Mouse (Mus musculus) limb, embryonic 11.5 days (tissue): ENCODE results near the gene 4933406M09Rik. TPM values are rescaled to one million over a fixed set of nuclear protein-coding genes. Genes with fewer than 3 reads are reported as not detected.
A peak's percentile ranks its signal among the peaks of the same experiment; 100 is the strongest.

Experiments
- ATAC-seq: fragments of 200-750 bp; cut with Nextera tagmentation; 2 replicates; pipeline ENCODE4 v1.8.0; 2017; ENCODE audit warnings: low read depth; ENCODE audit not compliant: insufficient number of reproducible peaks, low FRiP score, low TSS enrichment
- DNase-seq: peaks from one replicate; pipeline ENCODE4 v3.0.0-alpha.2; 2015; ENCODE audit warnings: low spot score
- H3K27ac ChIP-seq: fragments of 300-500 bp; sonication (generic); replicated peaks from 2 replicates; pipeline ENCODE4 v1.5.1; 2014; ENCODE audit warnings: low read depth, mild to moderate bottlenecking, low read length
- H3K27me3 ChIP-seq: fragments of 300-500 bp; sonication (generic); 2 replicates; pipeline ENCODE4 v1.6.1; 2014; ENCODE audit warnings: mild to moderate bottlenecking, low read length, mixed read lengths; ENCODE audit not compliant: control insufficient read depth, insufficient read depth
- H3K36me3 ChIP-seq: fragments of 300-500 bp; sonication (generic); 2 replicates; pipeline ENCODE4 v1.6.1; 2014; ENCODE audit warnings: mild to moderate bottlenecking, low read length, moderate library complexity, mixed read lengths; ENCODE audit not compliant: control insufficient read depth, insufficient read depth
- H3K4me1 ChIP-seq: fragments of 300-500 bp; sonication (generic); 2 replicates; pipeline ENCODE4 v1.6.1; 2014; ENCODE audit warnings: low read length, mixed read lengths; ENCODE audit not compliant: control insufficient read depth, insufficient read depth
- H3K4me2 ChIP-seq: fragments of 300-500 bp; sonication (generic); 2 replicates; pipeline ENCODE4 v1.6.1; 2014; ENCODE audit warnings: low read depth, mild to moderate bottlenecking, moderate library complexity; ENCODE audit not compliant: severe bottlenecking
- H3K4me3 ChIP-seq: fragments of 300-500 bp; sonication (generic); 2 replicates; pipeline ENCODE4 v1.5.1; 2014; ENCODE audit warnings: low read depth, low read length
- H3K9ac ChIP-seq: fragments of 300-500 bp; sonication (generic); 2 replicates; pipeline ENCODE4 v1.6.1; 2014; ENCODE audit warnings: mild to moderate bottlenecking, low read length
- H3K9me3 ChIP-seq: fragments of 300-500 bp; sonication (generic); 2 replicates; pipeline ENCODE4 v1.6.1; 2016; ENCODE audit warnings: low read length; ENCODE audit not compliant: control insufficient read depth
- WGBS: fragments of 180-500 bp; shearing (Covaris S2); extraction: QIAGEN DNeasy Blood & Tissue Kit; methylation state at CpG from one replicate; pipeline ENCODE4 v1.1.7; 2014; 5-methylcytosine and 5-hydroxymethylcytosine counted together
- polyA plus RNA-seq: library from polyadenylated mRNA; unstranded; fragments of >200 nt; fragmentation: Nextera tagmentation; extraction: Ambion mirVana; gene quantifications from 2 replicates; pipeline ENCODE4 v1.2.1, GENCODE M21; 2014

The 4933406M09Rik gene
- polyA plus RNA-seq, 1 experiment from 2014 or later, result not detected

- WGBS, result 15% methylated on average over 11 of the region's 11 CpGs
- ATAC-seq (peak; percentile 40; the same call in 1 of the 2 replicates), DNase-seq (no peak)
- peaks cover 12% of the 10 kb centered on the region for H3K4me1 ChIP-seq
- H3K4me2 ChIP-seq, result peak overlapping the region; percentile 41
- peak overlapping the region; percentile 67 for H3K4me3 ChIP-seq
- H3K27ac ChIP-seq, result peak overlapping the region; percentile 84
- no peaks in the 10 kb centered on the region for H3K27me3 ChIP-seq
- H3K9me3 ChIP-seq, result no peaks in the 10 kb centered on the region
- peak overlapping the region; percentile 41; the same call in 1 of the 2 replicates for H3K9ac ChIP-seq
- peaks cover 6% of the 10 kb centered on the region; the same call in 1 of the 2 replicates for H3K36me3 ChIP-seq
These were observed 28.9 kb downstream of the 4933406M09Rik start for GRCm38 (mm10) chr1:134414501-134415167.

GRCm38 (mm10) chr1:134415168-134415831, 29.6 kb downstream of the 4933406M09Rik start, which contains the start of gene Adipor1:
Gene Adipor1, plus strand, starts transcription at chr1:134415378.
- DNase-seq, result peak; percentile 98
- no peaks in the 10 kb centered on the region for H3K9me3 ChIP-seq
- peak within 1 kb of the TSS; percentile 78 for H3K9ac ChIP-seq
- H3K27ac ChIP-seq, result peak within 1 kb of the TSS; percentile 84
- peaks cover 6% of the 10 kb centered on the region; the same call in 1 of the 2 replicates for H3K36me3 ChIP-seq
- H3K4me3 ChIP-seq, result peak within 1 kb of the TSS; percentile 67
- under 1% methylated on average over 53 of the region's 77 CpGs for WGBS
- peaks cover 12% of the 10 kb centered on the region for H3K4me1 ChIP-seq
- H3K4me2 ChIP-seq, result peak within 1 kb of the TSS; percentile 41
- H3K27me3 ChIP-seq, result no peaks in the 10 kb centered on the region
- ATAC-seq, result peak; percentile 100

GRCm38 (mm10) chr1:134418414-134418975, 32.8 kb downstream of the 4933406M09Rik start:
- H3K4me3 ChIP-seq, result no peak overlapping the region
- peaks cover 12% of the 10 kb centered on the region for H3K4me1 ChIP-seq
- peaks cover 2% of the 10 kb centered on the region for H3K36me3 ChIP-seq
- ATAC-seq, result no peak
- no peaks in the 10 kb centered on the region for H3K27me3 ChIP-seq
- H3K9ac ChIP-seq, result no peak overlapping the region
- H3K9me3 ChIP-seq, result no peaks in the 10 kb centered on the region
- no peak overlapping the region for H3K4me2 ChIP-seq
- WGBS, result 87% methylated on average over 2 of the region's 2 CpGs
- DNase-seq, result no peak
- no peak overlapping the region for H3K27ac ChIP-seq

GRCm38 (mm10) chr1:134419176-134419575, 33.4 kb downstream of the 4933406M09Rik start:
- Histone ChIP-seq H3K4me2 (no peak overlapping the region), H3K27me3 (no peaks in the 10 kb centered on the region), H3K9ac (no peak overlapping the region), H3K4me3 (no peak overlapping the region), H3K9me3 (no peaks in the 10 kb centered on the region), H3K36me3 (peaks cover 2% of the 10 kb centered on the region), H3K4me1 (peaks cover 12% of the 10 kb centered on the region), H3K27ac (0 out of 2 replicates have a peak overlapping the region, but pooled peaks have one; percentile 24)
- no peak for DNase-seq
- no peak for ATAC-seq
- WGBS, result 53% methylated on average over 1 of the region's 1 CpGs

GRCm38 (mm10) chr1:134419751-134420458, 34.2 kb downstream of the 4933406M09Rik start:
- Histone ChIP-seq H3K4me1 (peaks cover 12% of the 10 kb centered on the region), H3K4me2 (no peak overlapping the region), H3K36me3 (peaks cover 7% of the 10 kb centered on the region), H3K27me3 (no peaks in the 10 kb centered on the region), H3K9me3 (no peaks in the 10 kb centered on the region), H3K4me3 (no peak overlapping the region), H3K27ac (0 out of 2 replicates have a peak overlapping the region, but pooled peaks have one; percentile 8), H3K9ac (no peak overlapping the region)
- ATAC-seq (no peak), DNase-seq (no peak)
- 70% methylated on average over 5 of the region's 5 CpGs for WGBS

GRCm38 (mm10) chr1:134423911-134424310, 38.2 kb downstream of the 4933406M09Rik start:
- Histone ChIP-seq H3K27ac (no peak overlapping the region), H3K4me1 (peaks cover 3% of the 10 kb centered on the region; the same call in 1 of the 2 replicates), H3K4me2 (no peak overlapping the region), H3K27me3 (no peaks in the 10 kb centered on the region), H3K4me3 (no peak overlapping the region), H3K9me3 (no peaks in the 10 kb centered on the region), H3K36me3 (peaks cover 37% of the 10 kb centered on the region), H3K9ac (no peak overlapping the region)
- ATAC-seq (no peak), DNase-seq (no peak)
- WGBS, result 70% methylated on average over 10 of the region's 10 CpGs

GRCm38 (mm10) chr1:134426289-134426688, 40.5 kb downstream of the 4933406M09Rik start:
- H3K36me3 ChIP-seq, result peaks cover 37% of the 10 kb centered on the region
- no peak overlapping the region for H3K9ac ChIP-seq
- ATAC-seq, result no peak
- no peaks in the 10 kb centered on the region for H3K9me3 ChIP-seq
- WGBS, result 75% methylated on average over 5 of the region's 5 CpGs
- no peak overlapping the region for H3K4me2 ChIP-seq
- no peaks in the 10 kb centered on the region for H3K4me1 ChIP-seq
- H3K4me3 ChIP-seq, result no peak overlapping the region
- no peak for DNase-seq
- no peaks in the 10 kb centered on the region for H3K27me3 ChIP-seq
- no peak overlapping the region for H3K27ac ChIP-seq

GRCm38 (mm10) chr1:134433002-134433401, 47.3 kb downstream of the 4933406M09Rik start:
- WGBS, result 84% methylated on average over 10 of the region's 10 CpGs
- H3K9ac ChIP-seq, result no peak overlapping the region
- H3K27ac ChIP-seq, result no peak overlapping the region
- H3K4me1 ChIP-seq, result no peaks in the 10 kb centered on the region
- no peak overlapping the region for H3K4me3 ChIP-seq
- H3K27me3 ChIP-seq, result no peaks in the 10 kb centered on the region
- peaks cover 6% of the 10 kb centered on the region for H3K36me3 ChIP-seq
- H3K4me2 ChIP-seq, result no peak overlapping the region
- no peak for DNase-seq
- ATAC-seq, result no peak
- H3K9me3 ChIP-seq, result no peaks in the 10 kb centered on the region
